Mouse (Mus musculus): ENCODE results near the gene Wwox.

DNA sequence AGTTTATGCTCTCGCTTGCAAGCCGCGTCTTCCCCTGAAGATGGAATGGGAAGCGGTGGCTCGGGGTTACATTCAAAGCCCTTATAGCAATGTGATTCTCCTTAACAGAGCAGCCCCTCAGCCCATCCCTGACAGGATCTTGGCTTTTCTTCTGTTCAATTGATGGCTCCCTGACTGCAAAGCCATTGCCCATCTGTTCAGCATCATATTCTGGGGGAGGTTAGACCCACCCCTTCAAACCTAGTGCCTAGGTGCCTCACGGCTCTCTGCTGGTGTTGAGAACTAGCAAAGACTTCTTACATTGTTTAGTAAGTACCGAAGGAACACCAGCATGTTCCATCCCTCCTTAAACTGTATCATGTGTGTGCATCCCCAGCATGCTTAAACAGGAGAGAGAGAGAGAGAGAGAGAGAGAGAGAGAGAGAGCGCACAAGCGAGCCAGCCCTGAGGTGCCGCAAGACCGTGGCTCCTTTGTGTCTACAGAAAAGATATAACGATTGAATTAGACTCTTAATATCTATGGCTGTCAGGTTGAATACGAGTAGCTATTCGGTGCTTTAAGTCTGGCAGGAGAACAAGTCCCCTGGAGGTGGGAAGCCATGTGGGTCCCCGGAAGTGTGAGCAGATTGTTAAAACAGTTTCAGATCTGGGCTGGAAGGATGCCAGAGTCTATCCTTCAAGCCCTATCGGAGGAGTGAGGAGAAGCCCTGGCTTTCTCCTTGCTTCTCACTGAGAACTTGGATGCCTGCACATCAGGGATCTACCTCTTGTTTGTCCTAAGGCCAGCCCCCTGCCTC, 450.3 kb downstream of the Wwox start:
- TF ChIP-seq ZNF384 (IDR thresholded peaks at IDR 0.05; ENCODE audit: low read depth, low read length) (no peak), CHD2 (IDR thresholded peaks at IDR 0.05; ENCODE audit: low read depth, low read length) (no peak), MAFK (IDR thresholded peaks at IDR 0.05; ENCODE audit: insufficient read depth, low read depth, low read length) (no peak), ZC3H11A (IDR thresholded peaks at IDR 0.05; ENCODE audit: borderline replicate concordance, low read depth, low read length) (no peak), HCFC1 (IDR thresholded peaks at IDR 0.05; ENCODE audit: borderline replicate concordance, insufficient read depth, low read length) (no peak)

All from ES-E14 (cell line).